Mouse (Mus musculus) heart, embryonic 11.5 days (tissue): ENCODE data around the gene Krt42. TPM values are rescaled to one million over a fixed set of nuclear protein-coding genes. Genes with fewer than 3 reads are reported as not detected.

Source experiments
- ATAC-seq: fragments of 200-750 bp; cut with Nextera tagmentation; replicated peaks from 2 replicates; pipeline ENCODE4 v1.8.0; 2017; ENCODE audit warnings: moderate library complexity; ENCODE audit not compliant: insufficient number of reproducible peaks, low FRiP score, low TSS enrichment
- H3K27ac ChIP-seq: fragments of 300-500 bp; sonication (generic); 2 replicates; pipeline ENCODE4 v1.5.1; 2014; ENCODE audit warnings: mild to moderate bottlenecking, low read depth, low read length
- H3K27me3 ChIP-seq: fragments of 300-500 bp; sonication (generic); 2 replicates; pipeline ENCODE4 v1.6.1; 2014; ENCODE audit warnings: mild to moderate bottlenecking, low read length, mixed read lengths; ENCODE audit not compliant: control insufficient read depth, insufficient read depth
- H3K36me3 ChIP-seq: fragments of 300-500 bp; sonication (generic); 2 replicates; pipeline ENCODE4 v1.6.1; 2014; ENCODE audit warnings: mild to moderate bottlenecking, low read length, moderate library complexity, mixed read lengths; ENCODE audit not compliant: control insufficient read depth, insufficient read depth
- H3K4me1 ChIP-seq: fragments of 300-500 bp; sonication (generic); 2 replicates; pipeline ENCODE4 v1.6.1; 2014; ENCODE audit warnings: low read length; ENCODE audit not compliant: control insufficient read depth, insufficient read depth
- H3K4me2 ChIP-seq: fragments of 300-500 bp; sonication (generic); 2 replicates; pipeline ENCODE4 v1.6.1; 2014; ENCODE audit warnings: mild to moderate bottlenecking, moderate library complexity
- H3K4me3 ChIP-seq: fragments of 300-500 bp; sonication (generic); 2 replicates; pipeline ENCODE4 v1.5.1; 2014; ENCODE audit warnings: low read depth, low read length
- H3K9ac ChIP-seq: fragments of 300-500 bp; sonication (generic); 2 replicates; pipeline ENCODE4 v1.6.1; 2014; ENCODE audit warnings: mild to moderate bottlenecking, low read depth, low read length, moderate library complexity
- H3K9me3 ChIP-seq: fragments of 300-500 bp; sonication (generic); replicated peaks from 2 replicates; pipeline ENCODE4 v1.6.1; 2016; ENCODE audit warnings: low read length; ENCODE audit not compliant: control insufficient read depth
- WGBS: fragments of 180-500 bp; shearing (Covaris S2); extraction: QIAGEN DNeasy Blood & Tissue Kit; methylation state at CpG from one replicate; pipeline ENCODE4 v1.1.7; 2014; ENCODE audit not compliant: insufficient replicate concordance; 5-methylcytosine and 5-hydroxymethylcytosine counted together
- polyA plus RNA-seq: library from polyadenylated mRNA; unstranded; fragments of >200 nt; fragmentation: Nextera tagmentation; extraction: Ambion mirVana; gene quantifications from 2 replicates; pipeline ENCODE4 v1.2.1, GENCODE M21; 2014

The Krt42 gene
- polyA plus RNA-seq, 1 experiment from 2014 or later, result 0.20 TPM

DNA sequence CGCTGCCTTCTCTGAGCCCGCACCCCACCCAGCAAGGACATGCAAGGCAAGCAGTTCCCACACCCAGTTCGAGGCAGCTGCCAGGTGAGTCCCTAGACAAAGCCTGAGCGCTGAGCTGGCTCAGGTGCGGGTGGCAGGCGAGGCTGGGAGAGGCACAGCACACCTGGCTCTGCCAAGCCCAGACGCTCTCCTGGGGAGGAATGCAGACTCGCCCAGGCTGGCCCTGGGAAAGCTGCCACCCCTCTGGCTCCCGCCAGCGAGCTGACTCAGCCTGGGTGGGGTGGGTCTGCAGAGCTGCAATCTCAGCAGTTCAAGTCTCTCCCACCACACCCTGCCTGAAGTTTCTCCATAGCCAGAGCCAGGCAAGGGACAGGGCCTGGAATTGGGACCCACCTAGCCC is 17.4 kb upstream of the Krt42 start:
- ATAC-seq, result no peak
- no peaks in the 10 kb centered on the region for H3K27me3 ChIP-seq
- H3K4me1 ChIP-seq, result peaks cover 4% of the 10 kb centered on the region; the same call in 1 of the 2 replicates
- no peak overlapping the region for H3K27ac ChIP-seq
- H3K9ac ChIP-seq, result no peak overlapping the region
- H3K36me3 ChIP-seq, result no peaks in the 10 kb centered on the region
- no peak overlapping the region for H3K4me3 ChIP-seq
- H3K4me2 ChIP-seq, result no peak overlapping the region
- WGBS, result 41% methylated on average over 10 of the region's 10 CpGs
- H3K9me3 ChIP-seq, result no peaks in the 10 kb centered on the region

DNA sequence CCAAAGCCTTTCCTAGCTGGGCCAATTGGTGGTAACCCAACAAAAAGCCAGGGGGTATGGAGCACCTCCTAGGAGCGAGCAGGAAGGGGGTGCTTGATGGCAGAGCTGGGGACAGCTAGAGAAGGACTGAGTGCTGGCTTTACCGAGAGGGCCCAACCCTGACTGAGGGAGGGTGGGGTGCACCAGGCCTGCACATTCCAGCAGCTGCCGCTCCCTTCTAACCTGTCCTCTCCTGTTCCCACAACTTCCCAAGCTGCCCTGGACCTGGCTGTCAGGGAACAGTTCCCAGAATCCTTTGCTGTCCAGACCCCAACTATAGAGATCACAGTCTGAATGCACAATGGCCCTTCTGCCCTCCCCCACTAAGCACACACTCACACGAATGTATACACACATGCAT is 15.3 kb upstream of the Krt42 start:
- no peak overlapping the region for H3K27ac ChIP-seq
- no peak for ATAC-seq
- no peak overlapping the region for H3K9ac ChIP-seq
- WGBS, result 78% methylated on average over 4 of the region's 4 CpGs
- no peaks in the 10 kb centered on the region for H3K27me3 ChIP-seq
- no peaks in the 10 kb centered on the region for H3K36me3 ChIP-seq
- H3K9me3 ChIP-seq, result no peaks in the 10 kb centered on the region
- H3K4me1 ChIP-seq, result no peaks in the 10 kb centered on the region
- no peak overlapping the region for H3K4me3 ChIP-seq
- H3K4me2 ChIP-seq, result no peak overlapping the region

DNA sequence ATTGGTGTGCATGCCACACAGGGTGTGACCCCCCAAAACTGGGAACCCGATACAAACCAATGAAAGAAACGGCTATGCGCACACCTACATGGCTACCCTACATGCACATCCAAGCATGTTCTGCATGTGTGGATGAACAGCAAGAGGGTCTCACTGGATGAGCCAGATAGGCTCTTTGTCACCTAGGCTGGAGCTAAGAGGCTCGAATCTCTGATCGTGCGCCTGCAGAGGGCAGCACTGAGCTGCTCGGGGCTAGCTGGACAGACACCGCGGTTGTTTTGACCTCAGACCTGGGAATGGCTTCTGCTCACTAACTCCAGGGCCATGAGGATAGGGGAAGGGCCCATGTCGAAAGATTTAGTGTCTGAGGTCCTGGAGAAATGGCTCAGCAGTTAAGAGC is 12.9 kb upstream of the Krt42 start:
- no peak for ATAC-seq
- H3K4me3 ChIP-seq, result no peak overlapping the region
- WGBS, result 18% methylated on average over 10 of the region's 10 CpGs
- no peak overlapping the region for H3K27ac ChIP-seq
- H3K36me3 ChIP-seq, result no peaks in the 10 kb centered on the region
- H3K4me1 ChIP-seq, result no peaks in the 10 kb centered on the region
- H3K4me2 ChIP-seq, result no peak overlapping the region
- H3K9me3 ChIP-seq, result no peaks in the 10 kb centered on the region
- H3K27me3 ChIP-seq, result peaks cover 2% of the 10 kb centered on the region; the same call in 1 of the 2 replicates
- no peak overlapping the region for H3K9ac ChIP-seq

DNA sequence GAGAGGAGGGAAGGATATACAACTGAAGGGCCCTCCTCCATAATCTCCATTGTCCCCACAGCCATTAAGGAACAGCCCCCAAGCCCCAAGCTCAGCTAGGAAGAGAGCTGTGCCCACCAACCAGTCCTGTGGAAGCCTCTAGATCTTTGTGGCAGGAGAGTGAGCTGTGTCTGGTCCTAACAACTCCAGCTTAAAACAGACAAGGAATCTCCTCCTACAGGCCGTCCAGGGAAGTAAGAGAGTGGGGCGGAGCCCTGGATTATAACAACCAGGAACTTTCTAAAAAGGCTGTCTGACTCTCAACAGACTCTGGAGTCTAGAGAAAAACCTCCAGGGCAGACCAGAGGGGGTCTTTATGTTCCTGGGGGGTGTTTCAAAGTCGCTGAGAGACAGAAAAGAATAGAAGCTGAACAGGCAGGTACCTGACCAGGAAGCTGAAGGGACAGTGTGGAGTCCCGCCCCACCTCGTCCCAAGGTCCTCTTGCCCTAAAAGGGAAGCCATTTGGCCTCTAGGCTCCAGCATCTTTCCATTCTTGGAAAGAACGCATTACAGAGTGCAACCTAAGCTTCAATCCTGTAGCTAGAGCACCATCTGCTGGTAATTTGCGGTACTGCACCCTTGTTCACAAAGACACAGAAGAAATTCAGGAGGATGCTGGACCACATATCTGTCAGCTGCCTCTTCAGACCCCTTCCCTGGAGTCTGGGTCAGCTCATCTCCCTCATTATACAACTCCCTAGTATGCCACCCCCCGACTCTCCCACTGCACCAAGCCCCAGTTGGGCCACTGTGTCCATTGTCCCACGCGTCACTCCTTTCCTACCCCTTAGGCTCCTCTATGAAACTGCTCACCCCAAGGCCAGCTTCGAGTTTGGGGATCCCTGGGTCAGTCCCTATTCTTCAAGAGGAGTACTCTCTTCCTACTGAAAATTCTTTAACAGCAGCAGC is 12.2 kb upstream of the Krt42 start:
- H3K9ac ChIP-seq, result no peak overlapping the region

DNA sequence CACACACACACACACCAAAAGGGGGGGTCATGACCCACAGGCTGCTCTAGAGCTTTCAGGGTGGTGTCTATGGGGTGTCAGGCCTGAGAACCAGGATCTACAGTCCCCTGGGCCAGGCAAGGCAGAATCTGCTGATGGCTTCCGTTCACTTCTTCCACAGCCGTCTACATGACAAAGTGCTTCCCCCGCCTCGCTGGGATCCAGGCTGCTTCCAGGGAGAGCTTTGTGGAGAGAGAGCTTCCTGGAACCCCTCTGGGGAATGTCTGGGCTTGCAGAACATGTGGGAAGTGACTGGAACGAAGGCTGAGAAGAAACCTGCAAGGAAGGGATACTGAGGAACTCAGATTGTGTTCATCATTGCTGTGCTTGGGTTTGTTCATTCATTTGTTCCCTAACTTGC is 9.1 kb upstream of the Krt42 start:
- ATAC-seq, result no peak
- H3K4me2 ChIP-seq, result no peak overlapping the region
- peaks cover 2% of the 10 kb centered on the region; the same call in 1 of the 2 replicates for H3K27me3 ChIP-seq
- H3K9me3 ChIP-seq, result no peaks in the 10 kb centered on the region
- H3K36me3 ChIP-seq, result no peaks in the 10 kb centered on the region
- no peak overlapping the region for H3K9ac ChIP-seq
- H3K4me3 ChIP-seq, result no peak overlapping the region
- no peak overlapping the region for H3K27ac ChIP-seq
- H3K4me1 ChIP-seq, result 0 out of 2 replicates have a peak, but pooled peaks cover under 1% of the 10 kb centered on the region
- WGBS, result 58% methylated on average over 5 of the region's 5 CpGs

More for the DNA sequence above, 12.2 kb upstream of the Krt42 start:
- 21% methylated on average over 11 of the region's 11 CpGs for WGBS
- no peaks in the 10 kb centered on the region for H3K36me3 ChIP-seq
- peaks cover 2% of the 10 kb centered on the region; the same call in 1 of the 2 replicates for H3K27me3 ChIP-seq
- H3K27ac ChIP-seq, result no peak overlapping the region
- no peaks in the 10 kb centered on the region for H3K4me1 ChIP-seq
- no peak overlapping the region for H3K4me3 ChIP-seq
- no peaks in the 10 kb centered on the region for H3K9me3 ChIP-seq
- H3K4me2 ChIP-seq, result no peak overlapping the region
- ATAC-seq, result no peak

DNA sequence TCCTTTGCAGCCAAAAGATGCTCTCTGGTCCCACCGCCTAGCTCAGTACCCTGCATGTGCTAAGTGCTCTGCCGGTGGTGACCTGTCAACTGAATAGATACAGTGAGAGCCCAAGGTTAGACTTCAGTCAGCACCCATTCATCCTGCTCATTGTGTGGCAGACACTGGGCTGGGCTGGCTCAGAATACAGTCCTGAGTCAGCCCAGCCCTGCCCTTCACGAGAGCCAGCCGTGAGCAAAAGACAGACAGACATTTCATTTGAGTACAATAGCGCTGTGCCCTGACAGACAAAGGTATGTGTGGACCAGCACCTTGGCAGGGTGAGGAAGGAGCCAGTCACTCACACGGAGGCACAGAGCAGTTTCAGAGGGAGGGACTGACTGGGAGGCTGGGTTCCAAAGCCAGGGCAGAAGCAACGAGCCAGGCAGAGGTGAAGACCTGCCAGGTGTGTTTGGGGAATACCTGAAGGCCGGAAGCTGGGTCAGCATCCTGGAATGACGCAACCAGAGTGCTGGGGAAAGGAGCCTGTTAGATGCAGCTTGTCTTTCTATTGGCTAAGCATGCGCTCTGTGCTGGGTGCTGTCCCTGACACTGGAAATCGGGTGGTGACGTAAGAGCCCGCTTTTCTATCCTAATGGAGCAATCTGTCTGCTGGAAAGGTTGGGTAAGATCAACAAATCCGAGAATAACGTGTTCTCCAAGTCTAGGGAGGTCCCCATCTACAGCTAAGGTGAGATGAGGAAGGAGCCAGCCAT is 8.2 kb upstream of the Krt42 start:
- Histone ChIP-seq H3K4me3 (no peak overlapping the region), H3K4me1 (0 out of 2 replicates have a peak, but pooled peaks cover 3% of the 10 kb centered on the region), H3K9ac (no peak overlapping the region), H3K4me2 (no peak overlapping the region), H3K27me3 (peaks cover 2% of the 10 kb centered on the region; the same call in 1 of the 2 replicates), H3K9me3 (no peaks in the 10 kb centered on the region), H3K27ac (no peak overlapping the region), H3K36me3 (no peaks in the 10 kb centered on the region)
- 62% methylated on average over 15 of the region's 15 CpGs for whole genome bisulfite sequencing
- ATAC-seq, result no peak

DNA sequence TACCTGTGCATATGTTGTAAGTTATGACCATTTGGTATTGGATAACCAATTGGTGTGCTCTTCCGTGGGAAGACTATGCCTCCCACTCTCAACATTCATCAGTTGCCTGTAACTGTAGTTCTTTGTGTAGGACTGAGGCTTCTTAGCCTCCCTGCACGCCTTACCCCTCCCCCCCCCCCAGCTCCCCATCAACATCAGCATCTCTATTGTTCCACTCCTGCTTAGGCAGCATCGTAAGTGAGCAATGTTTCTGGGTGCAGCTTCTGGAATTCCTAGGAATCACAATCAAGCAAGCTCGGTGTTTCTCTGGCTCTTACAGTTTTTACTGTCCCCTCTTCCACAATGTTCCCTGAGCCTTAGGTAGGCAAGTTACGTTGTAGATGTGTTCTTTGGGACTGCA is 5.8 kb upstream of the Krt42 start:
- WGBS, result 64% methylated on average over 5 of the region's 5 CpGs
- Histone ChIP-seq H3K36me3 (no peaks in the 10 kb centered on the region), H3K4me2 (no peak overlapping the region), H3K9me3 (no peaks in the 10 kb centered on the region), H3K27ac (no peak overlapping the region), H3K4me3 (no peak overlapping the region), H3K4me1 (peaks cover 7% of the 10 kb centered on the region; the same call in 1 of the 2 replicates), H3K27me3 (peaks cover 7% of the 10 kb centered on the region), H3K9ac (no peak overlapping the region)
- no peak for ATAC-seq

DNA sequence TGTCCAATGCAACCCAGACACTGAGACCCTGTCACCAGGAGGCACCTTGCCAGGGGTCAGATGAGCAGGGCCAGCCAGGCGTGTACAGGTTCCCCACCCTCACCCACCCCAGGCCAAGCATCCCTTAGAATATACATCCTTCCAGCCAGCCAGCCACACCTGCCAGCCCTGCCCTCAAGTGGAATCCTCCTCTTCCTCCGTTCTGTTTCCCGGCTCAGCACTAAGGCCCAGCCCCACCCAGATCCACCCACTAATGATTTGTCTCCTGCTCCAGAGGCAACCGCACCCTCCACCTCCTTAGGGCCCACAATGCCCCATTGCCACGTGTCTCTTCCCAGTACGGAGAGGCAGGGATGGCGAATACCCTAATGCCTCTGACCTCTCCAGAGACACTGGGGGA is 5.0 kb upstream of the Krt42 start:
- Histone ChIP-seq H3K9ac (no peak overlapping the region), H3K36me3 (no peaks in the 10 kb centered on the region), H3K27ac (no peak overlapping the region), H3K4me3 (no peak overlapping the region), H3K4me1 (peaks cover 7% of the 10 kb centered on the region; the same call in 1 of the 2 replicates), H3K4me2 (no peak overlapping the region), H3K27me3 (peaks cover 7% of the 10 kb centered on the region), H3K9me3 (no peaks in the 10 kb centered on the region)
- no peak for ATAC-seq
- 68% methylated on average over 7 of the region's 7 CpGs for WGBS
